ENCODE assay signal across 29 mouse cellular contexts in the genomic region with DNA sequence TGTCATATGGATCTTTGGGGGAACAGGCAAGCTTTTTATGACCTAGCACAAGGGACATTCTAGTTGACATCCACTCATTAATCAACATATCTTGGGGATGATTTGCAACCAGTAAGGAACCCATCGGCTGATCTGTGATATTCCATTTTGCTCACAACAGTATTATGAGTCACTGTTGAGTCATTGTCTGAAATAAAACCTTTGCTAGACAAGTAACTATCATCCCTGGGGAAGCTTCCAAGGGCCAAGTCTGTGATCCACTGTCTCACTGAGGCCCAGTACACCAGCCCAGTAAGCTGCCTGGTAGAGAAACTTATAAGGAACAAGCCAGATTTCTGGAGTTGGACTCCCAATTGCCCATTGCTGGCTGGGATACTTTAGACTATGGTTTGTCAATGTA.
DNase-seq lines count a peak whose midpoint lies in the region; ATAC-seq and TF ChIP-seq lines count a peak whose summit lies in the region.
"Had no signal": no experiment of that assay in that cellular context is flagged by ENCODE, and none has a peak within 500 bp of the region (broad histone marks: within the 10 kb centered on the region; RNA-seq: fewer than 3 reads in every experiment).

No protein-coding gene starts in this region.

- whole genome bisulfite sequencing in midbrain, embryonic 14.5 days, result 93% methylated on average over 1 of the region's 1 CpGs

- no peak for TF ChIP-seq CTCF in embryonic fibroblast, embryonic 13.5 days (IDR thresholded peaks at IDR 0.05; ENCODE audit: borderline replicate concordance, insufficient read depth, low read length)

- H3K9ac ChIP-seq in midbrain, embryonic 14.5 days (replicated peaks; ENCODE audit: low read length), result no peak overlapping the region
- H3K9ac ChIP-seq: embryonic facial prominence, embryonic 13.5 days; forebrain, embryonic 13.5 days; forebrain, postnatal 0 days; hindbrain, embryonic 13.5 days; intestine, embryonic 15.5 days had no signal

- no peaks in the 10 kb centered on the region for H3K27me3 ChIP-seq in midbrain, embryonic 14.5 days (ENCODE audit: control insufficient read depth, insufficient read depth, low read length)
- H3K27me3 ChIP-seq: embryonic facial prominence, embryonic 13.5 days; forebrain, embryonic 13.5 days; hindbrain, embryonic 13.5 days; intestine, embryonic 15.5 days had no signal

- H3K4me3 ChIP-seq in embryonic fibroblast, embryonic 13.5 days (ENCODE audit: insufficient read depth, low read length), result no peak overlapping the region
- H3K4me3 ChIP-seq in midbrain, embryonic 14.5 days (replicated peaks; ENCODE audit: low read depth, low read length), result no peak overlapping the region
- H3K4me3 ChIP-seq: embryonic facial prominence, embryonic 10.5 days; embryonic facial prominence, embryonic 13.5 days; forebrain, embryonic 10.5 days; forebrain, embryonic 13.5 days; hindbrain, embryonic 10.5 days; hindbrain, embryonic 13.5 days; intestine, embryonic 15.5 days had no signal

- no peak overlapping the region for H3K4me2 ChIP-seq in midbrain, embryonic 14.5 days (ENCODE audit: low read length)
- H3K4me2 ChIP-seq: embryonic facial prominence, embryonic 13.5 days; forebrain, embryonic 13.5 days; heart, embryonic 11.5 days; hindbrain, embryonic 13.5 days; intestine, embryonic 15.5 days had no signal

- no peak for DNase-seq in frontal cortex, postnatal 25 days (ENCODE audit: low spot score in 2 of 2)
- DNase-seq in 3T3-L1 (ENCODE audit: low read depth, low spot score), result peak; percentile 95
- peak; percentile 70 for DNase-seq in Muller cell, postnatal 12 days (ENCODE audit: inconsistent ontology term)
- DNase-seq in cerebellum, postnatal 4 days (ENCODE audit: low spot score in 2 of 2), result no peak
- no peak for DNase-seq in midbrain, embryonic 14.5 days
- DNase-seq in ovary, adult 18-20 months (ENCODE audit: low spot score), result no peak
- DNase-seq: adrenal gland, adult 2 months; adrenal gland, postnatal 14 days; B cell, adult 2 months; cerebellum, adult 18-20 months; cerebellum, adult 9-10 months; cerebellum, postnatal 25 days; embryo, embryonic 11 days; forebrain, postnatal 0 days; gastrocnemius, postnatal 10 days; gastrocnemius, postnatal 36 days; kidney, adult 11 months had no signal

- no peaks in the 10 kb centered on the region for H3K36me3 ChIP-seq in midbrain, embryonic 14.5 days (ENCODE audit: control insufficient read depth, insufficient read depth, low read length)
- H3K36me3 ChIP-seq: embryonic facial prominence, embryonic 10.5 days; embryonic facial prominence, embryonic 13.5 days; forebrain, embryonic 10.5 days; hindbrain, embryonic 10.5 days; hindbrain, embryonic 13.5 days; intestine, embryonic 15.5 days had no signal

- H3K4me1 ChIP-seq in embryonic fibroblast, embryonic 13.5 days (ENCODE audit: control insufficient read depth, insufficient read depth, low read length), result peaks cover 15% of the 10 kb centered on the region
- H3K4me1 ChIP-seq in midbrain, embryonic 14.5 days (ENCODE audit: control insufficient read depth, insufficient read depth, low read length), result no peaks in the 10 kb centered on the region
- H3K4me1 ChIP-seq: embryonic facial prominence, embryonic 10.5 days; embryonic facial prominence, embryonic 13.5 days; forebrain, embryonic 10.5 days; hindbrain, embryonic 10.5 days; hindbrain, embryonic 13.5 days; intestine, embryonic 15.5 days had no signal

- peak; percentile 59 for ATAC-seq in frontal cortex, adult (ENCODE audit: low TSS enrichment)
- no peak for ATAC-seq in midbrain, embryonic 14.5 days (ENCODE audit: low FRiP score, low TSS enrichment)
- ATAC-seq: CD4-positive, CD25-positive, alpha-beta regulatory T cell, adult 4 months; forebrain, embryonic 13.5 days; forebrain, postnatal 0 days; hindbrain, embryonic 16.5 days; intestine, embryonic 15.5 days had no signal

- no peak for TF ChIP-seq POLR2A in embryonic fibroblast, embryonic 13.5 days (IDR thresholded peaks at IDR 0.05; ENCODE audit: low read depth, low read length)

- peak overlapping the region; percentile 74; the same call in 1 of the 2 replicates for H3K27ac ChIP-seq in embryonic fibroblast, embryonic 13.5 days (ENCODE audit: insufficient read depth, low read length)
- H3K27ac ChIP-seq in midbrain, embryonic 14.5 days (replicated peaks; ENCODE audit: low read depth, low read length), result no peak overlapping the region
- H3K27ac ChIP-seq: embryonic facial prominence, embryonic 10.5 days; embryonic facial prominence, embryonic 13.5 days; forebrain, embryonic 10.5 days; forebrain, embryonic 13.5 days; hindbrain, embryonic 10.5 days; hindbrain, embryonic 13.5 days; intestine, embryonic 15.5 days had no signal

- no peaks in the 10 kb centered on the region for H3K9me3 ChIP-seq in midbrain, embryonic 14.5 days (ENCODE audit: control insufficient read depth, low read length)
- H3K9me3 ChIP-seq: embryonic facial prominence, embryonic 10.5 days; forebrain, embryonic 10.5 days; forebrain, embryonic 13.5 days; hindbrain, embryonic 10.5 days; hindbrain, embryonic 13.5 days; intestine, embryonic 15.5 days had no signal

Comparison
In these comparisons a context has a peak if more than half of its experiments do, and no peak if none do; other contexts are left out.
1. DNase-seq: peak in 3T3-L1 (single experiment) and Muller cell, postnatal 12 days (single experiment); none in frontal cortex, postnatal 25 days (0 of 2), cerebellum, postnatal 4 days (0 of 2), midbrain, embryonic 14.5 days (single experiment) and ovary, adult 18-20 months (single experiment).